Mouse (Mus musculus) retina, adult 2 months (tissue): ENCODE results near the gene Vti1a.

ENCODE experiments used
- DNase-seq: peaks from one replicate; pipeline ENCODE4 v3.0.0-alpha.2; 2012; ENCODE audit warnings: low read depth, low spot score

Vti1a gene

DNA sequence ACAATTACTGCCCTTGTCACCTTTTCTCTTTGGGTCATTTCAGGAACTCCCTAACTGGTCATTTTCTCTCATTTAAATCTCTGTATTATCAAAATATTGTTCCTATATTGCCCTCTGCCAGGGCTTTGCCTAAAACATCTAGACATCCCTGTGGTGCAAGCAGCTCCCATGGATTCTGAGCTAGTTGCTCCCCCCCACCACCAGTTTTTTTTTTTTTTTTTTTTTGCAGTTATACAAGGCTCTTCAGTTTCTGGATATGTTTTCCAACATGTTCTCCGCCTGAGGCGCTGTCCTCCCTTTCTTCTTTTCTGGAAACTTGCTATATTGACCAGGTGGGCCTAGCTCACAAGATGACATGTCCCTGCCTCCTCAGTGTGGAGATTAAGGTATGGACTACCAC lies 2.4 kb upstream of the Vti1a start:
- no peak for DNase-seq

DNA sequence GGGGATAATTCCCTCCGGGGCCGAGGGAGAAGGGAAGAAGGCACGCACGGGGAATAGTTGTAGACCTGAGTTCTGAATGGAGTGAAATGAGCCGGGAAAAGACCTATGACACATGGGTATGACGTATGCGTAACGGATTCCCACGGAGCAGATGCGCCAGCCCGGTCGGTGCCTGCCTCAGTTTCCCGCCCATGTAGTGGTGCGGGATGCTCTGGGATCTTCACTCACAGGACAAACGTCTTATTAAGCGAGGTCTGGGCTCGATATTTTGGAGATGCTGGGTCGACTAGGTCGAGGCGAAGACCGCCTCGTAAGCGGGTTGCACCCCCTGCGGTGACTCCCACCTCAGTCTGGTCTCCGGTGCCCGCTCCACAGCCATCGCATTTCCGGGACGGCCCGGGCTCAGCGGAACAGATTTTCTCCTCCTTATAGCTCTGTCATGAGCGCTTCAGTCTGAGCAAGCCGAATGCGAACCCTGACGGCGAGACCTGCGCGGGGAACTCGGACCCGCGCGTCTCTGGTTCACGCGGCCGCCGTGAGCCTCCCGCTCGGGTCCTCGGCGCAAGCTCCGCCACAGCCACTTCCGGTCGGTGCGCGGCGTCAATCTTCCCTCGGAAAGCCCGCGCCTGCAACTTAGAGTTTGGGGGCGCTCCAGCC lies 515 bp upstream of the Vti1a start, which contains the start of gene Zdhhc6:
Gene Zdhhc6, minus strand, starts transcription at position 581 of the 657 bp plus-strand sequence.
- no peak for DNase-seq

DNA sequence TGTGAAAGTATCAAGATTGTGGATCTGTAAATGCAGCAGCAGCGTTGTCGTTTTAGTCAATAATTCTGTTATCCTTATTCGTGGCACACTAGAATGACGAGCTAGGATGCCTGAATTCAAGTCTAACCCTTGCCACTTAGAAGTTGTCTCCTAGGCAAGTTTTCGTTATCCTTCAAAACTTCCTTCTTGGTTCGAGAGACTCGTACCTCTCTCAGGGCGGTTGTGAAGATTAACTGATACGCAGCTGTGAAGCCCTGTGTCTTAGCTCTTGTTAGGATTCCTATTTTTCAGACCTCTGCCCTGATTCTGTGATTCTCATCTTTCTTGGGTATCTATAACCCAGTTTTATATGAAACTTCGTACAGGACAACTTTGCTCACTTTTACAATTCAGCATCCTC lies 806 bp downstream of the Vti1a start:
- no peak for DNase-seq

DNA sequence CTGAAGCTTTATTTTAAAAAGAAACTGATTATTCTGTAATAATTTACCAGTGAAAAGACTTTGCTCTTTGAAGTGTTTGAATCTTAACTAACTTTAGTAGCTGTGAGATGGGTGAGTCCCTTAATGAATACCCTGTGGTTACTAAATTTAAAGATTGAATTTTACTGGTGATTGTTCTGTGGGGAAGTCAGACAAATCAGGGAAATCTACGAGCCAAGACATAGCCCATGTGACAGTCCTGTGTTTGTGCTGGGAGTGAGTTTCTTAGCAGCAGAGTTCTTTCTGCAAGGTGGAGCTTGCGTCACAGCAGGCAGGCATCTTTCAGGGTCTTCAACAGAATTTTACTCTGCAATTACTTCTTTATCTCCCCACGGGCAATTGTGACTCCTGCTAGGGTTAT lies 2.9 kb downstream of the Vti1a start:
- no peak for DNase-seq

DNA sequence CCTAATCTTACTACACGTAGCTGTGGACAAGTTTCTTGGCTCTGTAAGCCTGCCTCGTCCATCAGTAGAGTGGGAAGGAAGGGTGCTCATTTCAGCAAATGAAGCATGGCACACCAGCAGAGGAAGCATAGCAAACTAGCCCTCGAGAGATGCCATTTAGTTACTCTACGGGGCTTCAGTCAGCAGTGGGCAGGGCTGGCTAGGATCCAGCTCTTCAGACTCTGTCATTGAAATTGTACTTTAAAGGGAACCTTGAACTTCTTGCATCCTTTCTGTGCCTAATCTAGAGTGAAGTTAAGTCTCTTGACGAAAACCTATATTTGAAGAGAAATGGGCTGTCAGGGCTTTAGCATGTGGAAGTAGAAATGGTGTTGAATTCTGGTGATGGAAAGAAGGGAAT lies 3.4 kb downstream of the Vti1a start:
- DNase-seq = no peak

DNA sequence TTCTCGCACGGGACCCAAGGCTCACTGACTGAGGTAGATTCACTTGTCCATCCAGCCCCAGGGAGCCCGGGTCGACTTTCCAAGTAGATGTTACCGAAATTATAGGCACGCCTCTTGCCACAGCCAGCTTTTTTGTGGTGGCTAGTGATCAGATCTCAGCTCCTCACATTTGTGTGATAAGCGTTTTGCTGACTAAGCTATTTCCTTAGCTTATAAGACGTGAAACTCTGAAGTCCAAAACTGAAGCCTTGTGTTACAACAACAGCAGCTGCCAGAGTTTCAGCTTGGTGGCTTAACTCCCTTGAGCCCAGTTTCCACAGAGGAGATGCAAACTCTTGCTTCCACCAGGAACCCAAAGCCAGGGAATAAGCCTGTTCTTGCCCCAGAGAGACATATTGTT lies 6.5 kb downstream of the Vti1a start:
- no peak for DNase-seq

DNA sequence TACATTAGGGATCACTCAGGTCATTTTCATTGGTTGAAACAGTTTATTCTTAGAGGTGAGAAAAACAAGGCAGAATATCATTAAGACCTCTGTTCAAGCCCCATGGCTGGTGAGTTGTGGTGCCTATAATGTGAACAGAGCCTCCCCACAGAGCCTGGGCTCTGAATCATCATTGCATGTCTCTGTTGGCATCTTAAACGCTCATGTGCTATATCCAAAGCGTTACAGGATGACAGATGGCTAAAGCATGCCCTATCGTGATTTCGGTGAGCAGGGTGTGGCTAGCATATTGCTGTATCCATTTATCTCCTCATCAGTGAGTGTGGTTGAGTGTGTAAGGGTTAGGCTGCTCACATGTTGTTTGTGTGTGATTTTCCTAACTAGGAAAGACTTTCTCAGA lies 11.4 kb downstream of the Vti1a start:
- no peak for DNase-seq

DNA sequence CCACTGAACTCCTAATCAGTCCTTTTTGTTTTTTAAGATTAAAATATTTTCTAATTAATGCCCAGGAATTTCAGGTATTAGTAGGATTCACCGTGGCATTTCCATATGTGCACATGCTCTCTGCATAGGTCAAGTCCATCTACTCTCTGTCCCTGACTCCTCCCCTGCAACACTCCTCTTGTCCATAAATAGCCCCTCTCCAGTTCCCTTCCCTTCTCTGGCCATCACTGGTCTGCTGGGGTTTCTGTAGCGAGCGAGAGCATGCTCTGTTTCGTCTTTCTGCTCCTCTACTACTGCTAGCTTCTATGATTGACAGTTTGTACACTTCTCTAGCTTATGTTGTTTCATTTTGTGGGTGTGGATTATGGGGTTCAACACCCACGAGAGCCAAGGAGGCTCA lies 15.7 kb downstream of the Vti1a start:
- DNase-seq = no peak

DNA sequence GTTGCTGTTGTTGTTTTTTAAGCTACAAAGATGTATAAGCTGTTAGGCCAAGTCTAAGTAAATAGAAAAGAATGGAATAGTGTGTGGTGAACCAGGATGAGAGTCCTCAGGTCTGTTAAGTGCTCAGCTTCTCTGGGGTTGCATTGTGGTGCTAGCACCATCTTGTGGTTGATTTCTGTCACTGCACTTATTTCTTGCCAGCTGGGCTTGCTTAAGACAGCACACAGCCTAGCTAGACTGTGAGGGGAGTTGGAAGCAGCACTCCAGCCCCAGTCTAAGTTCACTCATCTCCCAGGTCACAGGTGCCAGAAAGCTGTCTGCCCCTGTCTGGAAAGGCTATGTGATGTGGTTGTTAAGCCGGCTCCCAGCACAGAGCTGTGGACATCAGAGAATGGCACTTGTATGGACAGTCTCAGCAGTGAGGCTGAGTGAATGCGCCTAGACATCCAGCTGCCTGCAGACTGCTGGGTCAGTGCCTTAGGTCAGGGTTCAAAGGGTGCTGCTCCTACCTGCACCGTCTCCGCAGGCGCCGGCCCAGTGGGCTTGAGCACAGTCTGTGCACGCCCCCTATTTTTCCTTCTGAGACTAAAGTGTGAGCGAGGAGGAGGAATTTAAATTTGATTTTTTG lies 16.7 kb downstream of the Vti1a start:
- DNase-seq = peak; percentile 60

DNA sequence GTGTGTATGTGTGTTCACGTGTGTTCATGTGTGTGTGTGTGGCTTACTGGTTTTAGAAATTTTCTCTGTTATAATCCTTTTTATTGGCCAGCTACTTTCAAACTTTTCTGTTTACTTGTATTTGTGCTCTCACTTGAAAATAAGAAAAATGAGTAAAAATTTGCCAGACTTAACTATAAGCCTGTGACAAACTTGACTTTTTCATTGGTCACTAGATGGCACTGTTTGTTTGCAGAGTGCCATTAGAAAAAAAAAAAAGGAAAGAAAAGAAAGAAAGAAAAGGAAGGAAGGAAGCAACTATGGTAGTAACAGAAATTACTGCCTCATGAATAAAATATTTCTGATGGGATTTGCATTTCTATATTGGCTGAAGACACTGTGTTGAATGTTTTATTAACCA lies 19.8 kb downstream of the Vti1a start:
- DNase-seq = peak; percentile 18

DNA sequence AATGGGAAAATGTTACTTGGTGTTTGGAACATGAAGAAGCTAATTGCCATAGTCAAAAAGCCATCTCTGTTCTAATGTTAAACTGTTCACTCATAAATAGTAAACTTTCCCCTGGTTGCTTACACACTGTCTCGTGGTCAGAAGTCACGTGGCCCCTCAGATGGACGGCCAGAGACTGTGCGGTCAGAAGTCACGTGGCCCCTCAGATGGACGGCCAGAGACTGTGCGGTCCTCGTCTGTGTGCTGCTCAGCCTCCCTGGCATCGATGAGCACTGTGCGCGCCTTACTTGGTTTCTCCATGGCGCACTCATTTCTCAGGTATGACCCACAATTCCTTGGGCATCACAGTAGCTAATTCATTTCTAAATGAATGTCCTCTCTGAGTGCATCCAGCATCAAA lies 20.3 kb downstream of the Vti1a start:
- DNase-seq = no peak

DNA sequence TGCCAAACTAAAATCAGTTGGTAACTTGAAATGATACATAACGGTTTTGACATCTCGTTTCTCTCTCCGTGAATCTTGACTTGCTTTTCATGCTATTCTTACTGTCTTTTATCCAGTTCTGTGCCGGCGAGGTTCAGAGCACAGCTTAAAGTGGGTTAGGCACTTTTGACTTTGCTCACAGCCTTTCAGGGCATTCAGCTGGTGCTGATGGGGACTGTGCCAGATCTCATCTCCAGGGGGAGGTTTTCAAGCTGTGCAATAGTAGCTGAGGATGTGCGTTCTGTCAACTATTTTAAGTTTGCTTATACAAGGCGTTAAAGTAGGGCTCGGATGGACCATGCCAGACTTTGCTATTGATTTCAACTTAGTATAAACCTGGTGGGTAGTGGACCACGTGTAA lies 21.0 kb downstream of the Vti1a start:
- DNase-seq = no peak

DNA sequence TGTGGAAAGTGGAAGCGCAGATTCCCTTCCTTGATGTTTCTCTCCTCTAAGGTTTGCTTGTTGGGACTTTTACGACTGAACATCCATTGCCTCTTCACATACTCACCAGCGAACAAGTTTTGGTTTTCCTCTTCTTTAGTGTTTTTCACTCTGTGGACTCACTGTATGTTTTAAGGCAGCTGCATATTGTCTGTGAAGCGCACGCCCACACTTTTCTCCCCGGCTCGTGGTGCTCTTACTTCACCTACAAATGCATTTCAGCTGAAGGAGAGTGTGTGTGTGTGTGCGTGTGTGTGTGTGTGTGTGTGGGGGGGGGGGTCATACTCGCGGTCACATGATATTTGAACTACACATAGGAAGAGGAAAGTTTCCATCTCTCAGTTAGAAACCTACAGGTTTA lies 21.6 kb downstream of the Vti1a start:
- DNase-seq = no peak

DNA sequence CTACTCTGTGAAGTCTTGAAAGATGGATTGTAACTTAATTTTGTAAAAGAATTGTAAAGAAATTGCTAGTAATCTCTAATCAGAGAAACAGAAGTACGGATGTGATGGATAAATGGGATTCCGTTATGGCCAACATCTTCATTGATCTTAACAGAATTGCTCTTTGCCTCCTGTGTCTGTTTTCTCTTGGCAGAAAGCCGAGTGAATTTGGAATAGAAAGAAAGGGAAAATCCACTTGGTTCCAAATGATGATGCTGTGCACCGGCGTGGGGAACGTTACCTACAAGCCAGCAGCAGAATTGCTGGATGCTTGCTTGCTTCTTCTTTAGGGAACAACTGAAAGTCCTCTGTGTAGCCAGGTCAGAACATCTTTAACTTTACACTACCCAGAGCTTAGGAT lies 24.4 kb downstream of the Vti1a start:
- DNase-seq = no peak

DNA sequence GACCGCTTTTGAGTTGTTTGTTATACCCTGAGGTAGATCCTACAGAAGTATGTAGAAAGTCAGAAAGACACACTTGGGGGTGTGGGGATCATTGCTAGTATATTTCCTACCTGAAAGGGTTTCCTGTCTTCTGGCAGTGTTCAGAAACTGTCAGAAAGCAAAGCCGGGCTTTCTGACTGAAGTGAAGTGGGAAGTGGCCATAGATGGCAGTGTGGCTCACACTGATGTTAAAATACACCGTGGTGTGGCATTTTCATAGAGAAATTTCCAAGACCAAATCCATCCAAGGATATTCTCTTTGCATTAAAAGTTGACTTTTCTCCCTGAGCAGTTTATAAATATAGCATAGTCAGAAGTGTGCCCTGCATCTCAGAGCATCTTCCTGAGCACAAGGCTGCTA lies 25.3 kb downstream of the Vti1a start:
- DNase-seq = no peak

DNA sequence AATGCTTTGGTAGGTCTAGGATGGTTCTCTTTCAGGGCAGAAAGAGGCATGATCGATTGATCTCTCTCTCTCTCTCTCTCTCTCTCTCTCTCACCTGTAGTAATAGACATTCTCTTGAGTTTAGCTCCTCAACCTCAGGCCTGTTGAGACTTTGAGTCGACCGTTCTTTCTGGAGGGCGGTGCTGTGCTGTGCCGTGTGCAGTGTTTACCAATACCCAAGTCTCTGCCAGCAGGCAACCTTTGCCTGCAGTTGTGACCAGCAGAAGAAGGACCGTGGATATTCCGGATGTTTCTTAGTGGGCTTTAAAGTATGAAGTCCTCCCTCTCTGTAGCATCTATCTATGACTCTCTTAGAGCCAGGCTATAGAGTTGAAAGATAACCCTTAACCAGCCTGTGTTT lies 26.3 kb downstream of the Vti1a start:
- no peak for DNase-seq

DNA sequence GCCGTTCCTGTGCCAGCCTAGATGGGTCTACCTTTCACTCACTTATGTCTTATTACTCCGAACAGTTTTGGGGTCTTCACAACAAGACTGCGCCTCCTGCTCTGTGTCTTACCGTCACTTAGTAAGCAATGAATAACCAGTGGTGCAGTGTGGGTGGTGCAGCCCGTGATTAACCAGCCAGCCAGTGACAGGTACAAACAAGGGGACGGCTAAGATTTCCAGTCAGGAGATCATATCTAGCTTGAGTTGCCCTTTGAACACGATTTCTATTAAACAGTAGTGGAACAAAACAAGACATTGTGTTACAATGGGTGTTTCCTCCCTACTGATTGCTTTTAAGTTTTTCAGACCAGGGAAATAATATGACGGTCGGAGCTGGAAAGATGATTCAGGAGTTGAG lies 27.2 kb downstream of the Vti1a start:
- DNase-seq = no peak

DNA sequence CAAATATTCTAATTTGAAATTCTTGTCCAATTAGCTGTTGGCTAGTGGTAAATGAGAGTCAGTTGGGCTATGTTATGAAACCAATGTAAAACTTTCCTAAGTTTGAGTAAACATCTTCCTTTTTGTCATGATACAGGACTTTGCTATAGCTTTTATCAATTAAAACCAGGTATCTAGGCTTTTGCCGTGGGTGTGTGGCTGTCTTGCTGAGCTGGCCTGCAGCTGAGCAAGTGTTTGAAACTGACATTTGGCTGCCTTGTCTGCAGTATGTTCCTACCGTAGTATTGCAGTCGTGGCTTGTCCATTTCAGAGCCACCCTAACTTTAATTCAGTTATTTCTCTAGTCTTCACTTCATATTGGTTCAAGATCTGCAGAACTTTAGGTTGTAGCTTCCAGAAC lies 32.1 kb downstream of the Vti1a start:
- no peak for DNase-seq

DNA sequence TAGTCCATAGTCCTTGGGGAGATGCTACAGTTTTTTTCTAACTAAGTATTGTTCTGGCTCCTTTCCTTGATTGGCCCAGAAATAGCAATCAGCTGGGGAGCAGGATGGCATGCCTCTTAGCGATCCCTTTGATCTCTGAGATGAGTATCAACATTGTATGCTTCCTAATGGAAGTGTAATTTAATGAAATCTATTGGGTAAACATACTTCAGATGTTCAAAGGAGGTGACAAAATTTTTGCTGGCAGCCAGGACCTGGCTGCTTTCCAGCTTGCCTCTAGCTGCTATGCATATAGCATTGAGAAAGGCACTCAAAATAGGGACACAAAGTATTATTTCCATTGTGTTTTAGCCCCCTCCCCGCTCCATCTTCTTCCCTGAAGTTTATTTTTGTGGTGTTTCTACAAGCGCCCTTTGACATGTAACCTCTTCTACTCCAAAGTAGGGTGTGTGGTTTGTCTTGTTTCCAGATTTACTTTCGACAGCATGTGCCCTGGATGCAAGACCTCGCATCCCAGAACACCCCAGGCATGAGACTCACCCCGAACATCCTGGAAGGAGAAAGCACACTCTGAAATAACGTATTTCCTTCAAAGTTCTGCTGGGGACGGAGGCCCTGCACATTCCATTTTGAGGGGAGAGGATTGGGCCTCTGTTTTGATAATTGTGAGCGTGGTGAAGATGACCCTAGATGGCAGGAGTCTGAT lies 34.7 kb downstream of the Vti1a start:
- DNase-seq = no peak

DNA sequence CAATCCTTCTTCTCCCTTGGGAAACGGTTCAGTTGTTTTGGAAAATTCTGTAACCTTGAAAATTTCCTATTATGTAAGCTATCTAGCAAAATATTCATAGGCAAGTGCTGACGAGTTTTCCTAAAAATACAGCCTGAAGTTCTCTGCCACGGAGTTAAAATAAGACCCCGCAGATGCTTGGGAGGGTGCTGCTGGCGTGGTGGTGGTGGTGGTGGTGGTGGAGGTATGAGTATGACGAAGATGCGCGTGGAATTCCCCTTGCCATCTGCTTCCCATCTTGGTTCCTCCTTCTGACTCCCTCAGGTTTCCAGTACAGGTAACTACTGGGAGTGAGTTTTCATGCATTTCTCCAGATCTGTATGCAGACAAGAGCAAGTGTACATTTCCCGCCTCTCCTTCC lies 46.5 kb downstream of the Vti1a start:
- no peak for DNase-seq

DNA sequence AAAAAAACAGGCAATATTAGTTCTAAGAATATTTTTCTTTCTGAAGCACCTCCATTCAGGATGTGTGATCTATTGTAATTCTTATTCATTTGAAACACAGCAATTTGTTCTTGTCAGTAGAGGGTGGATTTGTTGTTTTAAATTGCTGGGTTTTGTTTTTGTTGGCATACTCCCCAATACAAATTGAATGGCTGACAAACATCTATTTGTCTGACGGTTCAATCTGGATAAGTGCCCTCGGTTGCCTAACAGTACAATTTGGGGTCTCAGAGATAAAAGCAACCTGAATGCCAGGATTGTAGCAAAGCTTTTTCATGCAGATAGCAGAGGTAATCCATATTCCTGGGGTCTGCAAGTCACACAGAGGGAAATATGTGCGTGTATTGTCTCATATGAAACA lies 53.6 kb downstream of the Vti1a start:
- DNase-seq = no peak

DNA sequence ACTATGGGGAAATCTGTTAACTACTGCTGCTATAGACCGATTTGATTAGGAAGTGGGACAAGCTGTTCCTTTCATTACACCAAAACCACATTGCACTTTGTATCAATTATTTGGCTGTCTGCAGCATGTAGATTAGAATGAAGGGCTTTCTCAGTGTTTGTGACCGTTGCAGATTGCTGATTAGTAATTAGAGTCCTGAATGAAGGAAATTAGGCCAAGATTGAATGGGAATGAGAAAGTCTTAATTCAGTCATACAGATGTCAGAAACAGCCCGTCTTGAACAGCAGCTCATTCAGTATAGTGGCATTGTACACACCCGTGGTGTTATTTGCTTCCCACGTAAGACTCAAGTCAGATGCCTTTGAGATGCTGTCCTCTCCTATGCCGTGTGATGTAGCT lies 60.2 kb downstream of the Vti1a start:
- DNase-seq = no peak

DNA sequence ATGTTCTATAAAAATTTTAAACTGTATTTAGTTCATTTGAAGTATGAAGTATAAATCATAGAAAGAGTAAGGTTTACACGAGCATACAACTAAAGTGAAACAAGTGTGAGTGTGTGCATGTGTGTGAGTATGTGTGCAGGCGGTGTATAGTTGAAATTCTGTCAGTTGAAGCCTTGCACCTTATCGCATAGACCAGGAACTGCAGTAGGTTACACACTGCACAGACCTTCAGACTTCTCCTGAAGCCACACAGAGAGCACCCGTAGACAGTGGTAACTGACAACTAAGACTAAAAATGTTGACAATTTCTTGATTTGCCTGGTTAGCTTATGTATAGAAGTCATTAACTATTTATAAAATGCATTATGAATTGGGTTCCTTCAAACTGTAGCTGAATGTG lies 61.4 kb downstream of the Vti1a start:
- DNase-seq = no peak
